Mouse (Mus musculus): ENCODE results near the gene Mettl17.
"Not testable (repeated sequence)": the region's sequence is repeated elsewhere in the genome, so short reads cannot be mapped to it uniquely, and the experiment has no call there.

Gene Mettl17

GRCm38 (mm10) chr14:51884598-51885331, at the start of gene Mettl17:
Gene Mettl17, plus strand, starts transcription at chr14:51884842.
- DNase-seq (ENCODE audit: low read depth, low spot score) = peak; percentile 97

GRCm38 (mm10) chr14:51838480-51838879, 46.2 kb upstream of the Mettl17 start:
- DNase-seq (ENCODE audit: low read depth, low spot score) = not testable (repeated sequence)

- DNase-seq (ENCODE audit: low read depth, low spot score) = no peak
Observed at GRCm38 (mm10) chr14:51842250-51842649, 42.4 kb upstream of the Mettl17 start.

- DNase-seq (ENCODE audit: low read depth, low spot score) = no peak
Observed at GRCm38 (mm10) chr14:51842781-51843180, 41.9 kb upstream of the Mettl17 start.

GRCm38 (mm10) chr14:51843882-51844281, 40.8 kb upstream of the Mettl17 start:
- DNase-seq (ENCODE audit: low read depth, low spot score) = no peak

GRCm38 (mm10) chr14:51846566-51846965, 38.1 kb upstream of the Mettl17 start:
- no peak for DNase-seq (ENCODE audit: low read depth, low spot score)

GRCm38 (mm10) chr14:51851006-51851405, 33.6 kb upstream of the Mettl17 start:
- DNase-seq (ENCODE audit: low read depth, low spot score) = not testable (repeated sequence)

- no peak for DNase-seq (ENCODE audit: low read depth, low spot score)
Observed at GRCm38 (mm10) chr14:51853399-51853798, 31.2 kb upstream of the Mettl17 start, which contains the start of gene Ear6. Gene Ear6, plus strand, starts transcription at chr14:51853699.

GRCm38 (mm10) chr14:51855280-51855679, 29.4 kb upstream of the Mettl17 start:
- not testable (repeated sequence) for DNase-seq (ENCODE audit: low read depth, low spot score)

GRCm38 (mm10) chr14:51863603-51864002, 21.0 kb upstream of the Mettl17 start:
- DNase-seq (ENCODE audit: low read depth, low spot score) = peak; percentile 24

GRCm38 (mm10) chr14:51870756-51871155, 13.9 kb upstream of the Mettl17 start:
- no peak for DNase-seq (ENCODE audit: low read depth, low spot score)

GRCm38 (mm10) chr14:51871741-51872140, 12.9 kb upstream of the Mettl17 start:
- no peak for DNase-seq (ENCODE audit: low read depth, low spot score)

- no peak for DNase-seq (ENCODE audit: low read depth, low spot score)
Observed at GRCm38 (mm10) chr14:51877517-51877916, 7.1 kb upstream of the Mettl17 start.

GRCm38 (mm10) chr14:51883527-51884030, 1.1 kb upstream of the Mettl17 start:
- peak; percentile 86 for DNase-seq (ENCODE audit: low read depth, low spot score)

- DNase-seq (ENCODE audit: low read depth, low spot score) = peak; percentile 63
Observed at GRCm38 (mm10) chr14:51884031-51884544, 554 bp upstream of the Mettl17 start.

- DNase-seq (ENCODE audit: low read depth, low spot score) = no peak
Observed at GRCm38 (mm10) chr14:51886051-51886450, 1.4 kb downstream of the Mettl17 start.

- DNase-seq (ENCODE audit: low read depth, low spot score) = no peak
Observed at GRCm38 (mm10) chr14:51889833-51890232, 5.2 kb downstream of the Mettl17 start.

- DNase-seq (ENCODE audit: low read depth, low spot score) = no peak
Observed at GRCm38 (mm10) chr14:51892191-51892939, 7.7 kb downstream of the Mettl17 start, which contains the start of gene Slc39a2. Gene Slc39a2, plus strand, starts transcription at chr14:51892889.

- no peak for DNase-seq (ENCODE audit: low read depth, low spot score)
Observed at GRCm38 (mm10) chr14:51893094-51893794, 8.6 kb downstream of the Mettl17 start.

- DNase-seq (ENCODE audit: low read depth, low spot score) = no peak
Observed at GRCm38 (mm10) chr14:51893809-51894208, 9.2 kb downstream of the Mettl17 start.

- no peak for DNase-seq (ENCODE audit: low read depth, low spot score)
Observed at GRCm38 (mm10) chr14:51895071-51895470, 10.4 kb downstream of the Mettl17 start.

- DNase-seq (ENCODE audit: low read depth, low spot score) = no peak
Observed at GRCm38 (mm10) chr14:51896019-51896418, 11.4 kb downstream of the Mettl17 start.

All from forelimb bud, embryonic 11.5 days (tissue).